Mouse (Mus musculus): Measurements from ENCODE around the gene Kif2c. TPM values are rescaled to one million over a fixed set of nuclear protein-coding genes. Genes with fewer than 3 reads are reported as not detected.
A peak's percentile ranks its signal among the peaks of the same experiment; 100 is the strongest.

Gene Kif2c
- polyA plus RNA-seq, 1 experiment: 14.5 TPM

GRCm38 (mm10) chr4:117169936-117170335 is 12.5 kb downstream of the Kif2c start:
- DNase-seq (ENCODE audit: low read depth): no peak
- TF ChIP-seq CTCF (IDR thresholded peaks at IDR 0.05; ENCODE audit: borderline replicate concordance, extremely low read depth, insufficient read depth, insufficient read length) (no peak), POLR2A (IDR thresholded peaks at IDR 0.05; ENCODE audit: borderline replicate concordance, extremely low read depth, insufficient read depth, insufficient read length, poor library complexity, severe bottlenecking) (no peak)

GRCm38 (mm10) chr4:117161183-117161582 is 21.3 kb downstream of the Kif2c start:
- peak; percentile 26 for DNase-seq (ENCODE audit: low read depth)
- TF ChIP-seq CTCF (IDR thresholded peaks at IDR 0.05; ENCODE audit: borderline replicate concordance, extremely low read depth, insufficient read depth, insufficient read length) (no peak), POLR2A (IDR thresholded peaks at IDR 0.05; ENCODE audit: borderline replicate concordance, extremely low read depth, insufficient read depth, insufficient read length, poor library complexity, severe bottlenecking) (no peak)

GRCm38 (mm10) chr4:117159666-117160065 is 22.8 kb downstream of the Kif2c start:
- no peak for DNase-seq (ENCODE audit: low read depth)
- TF ChIP-seq POLR2A (IDR thresholded peaks at IDR 0.05; ENCODE audit: borderline replicate concordance, extremely low read depth, insufficient read depth, insufficient read length, poor library complexity, severe bottlenecking) (no peak), CTCF (IDR thresholded peaks at IDR 0.05; ENCODE audit: borderline replicate concordance, extremely low read depth, insufficient read depth, insufficient read length) (no peak)

GRCm38 (mm10) chr4:117156372-117156771 is 26.1 kb downstream of the Kif2c start:
- DNase-seq (ENCODE audit: low read depth): no peak
- TF ChIP-seq POLR2A (IDR thresholded peaks at IDR 0.05; ENCODE audit: borderline replicate concordance, extremely low read depth, insufficient read depth, insufficient read length, poor library complexity, severe bottlenecking): no peak
- TF ChIP-seq CTCF (IDR thresholded peaks at IDR 0.05; ENCODE audit: borderline replicate concordance, extremely low read depth, insufficient read depth, insufficient read length): no peak

GRCm38 (mm10) chr4:117155792-117156355 is 26.6 kb downstream of the Kif2c start, which contains the start of gene Rps8:
Gene Rps8 (minus strand): TSS chr4:117156243.
- TF ChIP-seq POLR2A (IDR thresholded peaks at IDR 0.05; ENCODE audit: borderline replicate concordance, extremely low read depth, insufficient read depth, insufficient read length, poor library complexity, severe bottlenecking) (peak; percentile 77; the same call in 1 of the 2 replicates), CTCF (IDR thresholded peaks at IDR 0.05; ENCODE audit: borderline replicate concordance, extremely low read depth, insufficient read depth, insufficient read length) (no peak)
- DNase-seq (ENCODE audit: low read depth): peak; percentile 97

- no peak for DNase-seq (ENCODE audit: low read depth)
- no peak for TF ChIP-seq CTCF (IDR thresholded peaks at IDR 0.05; ENCODE audit: borderline replicate concordance, extremely low read depth, insufficient read depth, insufficient read length)
- TF ChIP-seq POLR2A (IDR thresholded peaks at IDR 0.05; ENCODE audit: borderline replicate concordance, extremely low read depth, insufficient read depth, insufficient read length, poor library complexity, severe bottlenecking): no peak
Observed at GRCm38 (mm10) chr4:117155020-117155791, 27.2 kb downstream of the Kif2c start.

- TF ChIP-seq POLR2A (IDR thresholded peaks at IDR 0.05; ENCODE audit: borderline replicate concordance, extremely low read depth, insufficient read depth, insufficient read length, poor library complexity, severe bottlenecking): no peak
- no peak for TF ChIP-seq CTCF (IDR thresholded peaks at IDR 0.05; ENCODE audit: borderline replicate concordance, extremely low read depth, insufficient read depth, insufficient read length)
- no peak for DNase-seq (ENCODE audit: low read depth)
Observed at GRCm38 (mm10) chr4:117152714-117153113, 29.7 kb downstream of the Kif2c start.

GRCm38 (mm10) chr4:117151416-117151815 is 31.0 kb downstream of the Kif2c start:
- TF ChIP-seq POLR2A (IDR thresholded peaks at IDR 0.05; ENCODE audit: borderline replicate concordance, extremely low read depth, insufficient read depth, insufficient read length, poor library complexity, severe bottlenecking) (no peak), CTCF (IDR thresholded peaks at IDR 0.05; ENCODE audit: borderline replicate concordance, extremely low read depth, insufficient read depth, insufficient read length) (no peak)

GRCm38 (mm10) chr4:117150212-117150733 is 32.2 kb downstream of the Kif2c start:
- DNase-seq (ENCODE audit: low read depth): no peak
- TF ChIP-seq POLR2A (IDR thresholded peaks at IDR 0.05; ENCODE audit: borderline replicate concordance, extremely low read depth, insufficient read depth, insufficient read length, poor library complexity, severe bottlenecking) (no peak), CTCF (IDR thresholded peaks at IDR 0.05; ENCODE audit: borderline replicate concordance, extremely low read depth, insufficient read depth, insufficient read length) (no peak)

More at GRCm38 (mm10) chr4:117151416-117151815, 31.0 kb downstream of the Kif2c start:
- DNase-seq (ENCODE audit: low read depth): no peak

GRCm38 (mm10) chr4:117149291-117150211 is 32.9 kb downstream of the Kif2c start:
- DNase-seq (ENCODE audit: low read depth): no peak
- TF ChIP-seq CTCF (IDR thresholded peaks at IDR 0.05; ENCODE audit: borderline replicate concordance, extremely low read depth, insufficient read depth, insufficient read length): no peak

- TF ChIP-seq POLR2A (IDR thresholded peaks at IDR 0.05; ENCODE audit: borderline replicate concordance, extremely low read depth, insufficient read depth, insufficient read length, poor library complexity, severe bottlenecking): no peak
- no peak for TF ChIP-seq CTCF (IDR thresholded peaks at IDR 0.05; ENCODE audit: borderline replicate concordance, extremely low read depth, insufficient read depth, insufficient read length)
- DNase-seq (ENCODE audit: low read depth): peak; percentile 37
Observed at GRCm38 (mm10) chr4:117148815-117149214, 33.6 kb downstream of the Kif2c start.

All from brain, embryonic 14.5 days (tissue).